Mouse (Mus musculus) midbrain, embryonic 14.5 days (tissue): ENCODE results near the gene Capn9. TPM values are rescaled to one million over a fixed set of nuclear protein-coding genes. Genes with fewer than 3 reads are reported as not detected.

ENCODE experiments used
- ATAC-seq: fragments of 200-750 bp; cut with Nextera tagmentation; 2 replicates; pipeline ENCODE4 v1.8.0; 2017; ENCODE audit warnings: moderate number of reproducible peaks, moderate library complexity; ENCODE audit not compliant: low FRiP score, low TSS enrichment
- DNase-seq: peaks from one replicate; pipeline ENCODE4 v3.0.0-alpha.2; 2015
- H3K27ac ChIP-seq: fragments of 300-500 bp; sonication (generic); replicated peaks from 2 replicates; pipeline ENCODE4 v1.5.1; 2014; ENCODE audit warnings: mild to moderate bottlenecking, low read depth, low read length, moderate library complexity
- H3K27me3 ChIP-seq: fragments of 300-500 bp; sonication (generic); 2 replicates; pipeline ENCODE4 v1.6.1; 2014; ENCODE audit warnings: low read length, control low read depth, mixed read lengths; ENCODE audit not compliant: control insufficient read depth, insufficient read depth
- H3K36me3 ChIP-seq: fragments of 300-500 bp; sonication (generic); 2 replicates; pipeline ENCODE4 v1.6.1; 2014; ENCODE audit warnings: low read length, control low read depth; ENCODE audit not compliant: control insufficient read depth, insufficient read depth
- H3K4me1 ChIP-seq: fragments of 300-500 bp; sonication (generic); 2 replicates; pipeline ENCODE4 v1.6.1; 2014; ENCODE audit warnings: mild to moderate bottlenecking, antibody characterized with exemption, low read length, control low read depth; ENCODE audit not compliant: control insufficient read depth, insufficient read depth
- H3K4me2 ChIP-seq: fragments of 300-500 bp; sonication (generic); 2 replicates; pipeline ENCODE4 v1.6.1; 2014; ENCODE audit warnings: mild to moderate bottlenecking, low read length, moderate library complexity
- H3K4me3 ChIP-seq: fragments of 300-500 bp; sonication (generic); replicated peaks from 2 replicates; pipeline ENCODE4 v1.5.1; 2014; ENCODE audit warnings: low read depth, low read length
- H3K9ac ChIP-seq: fragments of 300-500 bp; sonication (generic); replicated peaks from 2 replicates; pipeline ENCODE4 v1.6.1; 2014; ENCODE audit warnings: mild to moderate bottlenecking, low read length, moderate library complexity
- H3K9me3 ChIP-seq: fragments of 300-500 bp; sonication (generic); 2 replicates; pipeline ENCODE4 v1.6.1; 2016; ENCODE audit warnings: low read length, control low read depth, mixed read lengths; ENCODE audit not compliant: control insufficient read depth
- WGBS: fragments of 180-500 bp; shearing (Covaris S2); extraction: QIAGEN DNeasy Blood & Tissue Kit; methylation state at CpG from one replicate; pipeline ENCODE4 v1.1.7; 2014; 5-methylcytosine and 5-hydroxymethylcytosine counted together
- polyA plus RNA-seq: library from polyadenylated mRNA; unstranded; fragments of >200 nt; fragmentation: Nextera tagmentation; extraction: Ambion mirVana; gene quantifications from 2 replicates; pipeline ENCODE4 v1.2.1, GENCODE M21; 2014

Capn9 gene
- polyA plus RNA-seq, 1 experiment from 2014 or later = 0.09 TPM

GRCm38 (mm10) chr8:124641599-124641998 is 65.7 kb downstream of the Capn9 start:
- peaks cover 13% of the 10 kb centered on the region for H3K4me1 ChIP-seq
- H3K36me3 ChIP-seq = peaks cover 29% of the 10 kb centered on the region
- H3K27me3 ChIP-seq = no peaks in the 10 kb centered on the region
- H3K4me2 ChIP-seq = no peak overlapping the region
- H3K4me3 ChIP-seq = no peak overlapping the region
- 94% methylated on average over 8 of the region's 8 CpGs for WGBS
- no peaks in the 10 kb centered on the region for H3K9me3 ChIP-seq
- ATAC-seq (no peak), DNase-seq (no peak)
- H3K9ac ChIP-seq = no peak overlapping the region
- H3K27ac ChIP-seq = no peak overlapping the region

- ATAC-seq = peak; percentile 40; the same call in 1 of the 2 replicates
- H3K4me2 ChIP-seq = no peak overlapping the region
- WGBS = 61% methylated on average over 18 of the region's 18 CpGs
Observed at GRCm38 (mm10) chr8:124643540-124644339, 67.8 kb downstream of the Capn9 start.

GRCm38 (mm10) chr8:124648311-124648710 is 72.4 kb downstream of the Capn9 start:
- H3K9me3 ChIP-seq = no peaks in the 10 kb centered on the region
- peaks cover 15% of the 10 kb centered on the region for H3K36me3 ChIP-seq
- H3K27ac ChIP-seq = no peak overlapping the region; the same call in 1 of the 2 replicates
- no peaks in the 10 kb centered on the region for H3K27me3 ChIP-seq
- H3K4me2 ChIP-seq = no peak overlapping the region
- DNase-seq = no peak
- no peak overlapping the region for H3K9ac ChIP-seq
- ATAC-seq = no peak
- H3K4me1 ChIP-seq = peaks cover 16% of the 10 kb centered on the region
- H3K4me3 ChIP-seq = no peak overlapping the region

More at GRCm38 (mm10) chr8:124643540-124644339, 67.8 kb downstream of the Capn9 start:
- H3K27me3 ChIP-seq = no peaks in the 10 kb centered on the region
- DNase-seq = peak; percentile 64
- H3K9me3 ChIP-seq = no peaks in the 10 kb centered on the region
- H3K4me3 ChIP-seq = no peak overlapping the region
- H3K9ac ChIP-seq = no peak overlapping the region
- H3K36me3 ChIP-seq = peaks cover 8% of the 10 kb centered on the region
- H3K27ac ChIP-seq = 0 out of 2 replicates have a peak overlapping the region, but pooled peaks have one; percentile 49
- H3K4me1 ChIP-seq = peaks cover 16% of the 10 kb centered on the region

- DNase-seq (no peak), ATAC-seq (no peak)
- Histone ChIP-seq H3K27me3 (no peaks in the 10 kb centered on the region), H3K9ac (no peak overlapping the region), H3K4me1 (peaks cover 4% of the 10 kb centered on the region; the same call in 1 of the 2 replicates), H3K27ac (no peak overlapping the region), H3K9me3 (no peaks in the 10 kb centered on the region), H3K4me3 (no peak overlapping the region), H3K4me2 (no peak overlapping the region), H3K36me3 (peaks cover 18% of the 10 kb centered on the region)
- 90% methylated on average over 20 of the region's 20 CpGs for WGBS
Observed at GRCm38 (mm10) chr8:124651776-124652175, 75.9 kb downstream of the Capn9 start.

- H3K4me1 ChIP-seq = peaks cover 4% of the 10 kb centered on the region; the same call in 1 of the 2 replicates
- H3K4me2 ChIP-seq = no peak overlapping the region
- no peaks in the 10 kb centered on the region for H3K27me3 ChIP-seq
- H3K36me3 ChIP-seq = peaks cover 18% of the 10 kb centered on the region
- H3K4me3 ChIP-seq = no peak overlapping the region
- no peak overlapping the region for H3K9ac ChIP-seq
- H3K9me3 ChIP-seq = no peaks in the 10 kb centered on the region
- ATAC-seq = no peak
- no peak overlapping the region for H3K27ac ChIP-seq
- WGBS = 44% methylated on average over 4 of the region's 4 CpGs
- no peak for DNase-seq
Observed at GRCm38 (mm10) chr8:124652546-124652945, 76.6 kb downstream of the Capn9 start.

- ATAC-seq (no peak), DNase-seq (no peak)
- WGBS = 77% methylated on average over 28 of the region's 28 CpGs
- Histone ChIP-seq H3K4me2 (no peak overlapping the region), H3K4me3 (no peak overlapping the region), H3K27me3 (no peaks in the 10 kb centered on the region), H3K4me1 (peaks cover 5% of the 10 kb centered on the region; the same call in 1 of the 2 replicates), H3K27ac (no peak overlapping the region), H3K36me3 (peaks cover 18% of the 10 kb centered on the region), H3K9me3 (no peaks in the 10 kb centered on the region), H3K9ac (no peak overlapping the region)
Observed at GRCm38 (mm10) chr8:124653568-124654475, 77.9 kb downstream of the Capn9 start.

GRCm38 (mm10) chr8:124657961-124658360 is 82.0 kb downstream of the Capn9 start:
- Histone ChIP-seq H3K9ac (no peak overlapping the region), H3K27me3 (no peaks in the 10 kb centered on the region), H3K4me1 (peaks cover 37% of the 10 kb centered on the region), H3K4me2 (no peak overlapping the region), H3K27ac (no peak overlapping the region), H3K9me3 (no peaks in the 10 kb centered on the region), H3K4me3 (no peak overlapping the region), H3K36me3 (0 out of 2 replicates have a peak, but pooled peaks cover 3% of the 10 kb centered on the region)
- ATAC-seq (no peak), DNase-seq (no peak)
- 84% methylated on average over 7 of the region's 7 CpGs for WGBS

- ATAC-seq = no peak
- WGBS = 54% methylated on average over 2 of the region's 2 CpGs
- no peak overlapping the region for H3K4me2 ChIP-seq
- peaks cover 37% of the 10 kb centered on the region for H3K4me1 ChIP-seq
- H3K9ac ChIP-seq = no peak overlapping the region
- H3K9me3 ChIP-seq = no peaks in the 10 kb centered on the region
- H3K27me3 ChIP-seq = no peaks in the 10 kb centered on the region
- no peak overlapping the region for H3K27ac ChIP-seq
- DNase-seq = peak; percentile 57
- H3K36me3 ChIP-seq = 0 out of 2 replicates have a peak, but pooled peaks cover 3% of the 10 kb centered on the region
- no peak overlapping the region for H3K4me3 ChIP-seq
Observed at GRCm38 (mm10) chr8:124658415-124658814, 82.5 kb downstream of the Capn9 start.
